Mouse (Mus musculus): Measurements from ENCODE around the gene Atp13a1. TPM values are rescaled to one million over a fixed set of nuclear protein-coding genes. Genes with fewer than 3 reads are reported as not detected.

Atp13a1 gene
- total RNA-seq, 2 experiments from 2014 or later = 44.3 to 44.5 TPM

- no peak for DNase-seq (ENCODE audit: low spot score in 2 of 2)
Measured at GRCm38 (mm10) chr8:69799261-69799660, 8.3 kb downstream of the Atp13a1 start.

GRCm38 (mm10) chr8:69799946-69800345 is 9.0 kb downstream of the Atp13a1 start:
- no peak for DNase-seq (ENCODE audit: low spot score in 2 of 2)

- no peak for DNase-seq (ENCODE audit: low spot score in 2 of 2)
Measured at GRCm38 (mm10) chr8:69801796-69802195, 10.8 kb downstream of the Atp13a1 start.

DNA sequence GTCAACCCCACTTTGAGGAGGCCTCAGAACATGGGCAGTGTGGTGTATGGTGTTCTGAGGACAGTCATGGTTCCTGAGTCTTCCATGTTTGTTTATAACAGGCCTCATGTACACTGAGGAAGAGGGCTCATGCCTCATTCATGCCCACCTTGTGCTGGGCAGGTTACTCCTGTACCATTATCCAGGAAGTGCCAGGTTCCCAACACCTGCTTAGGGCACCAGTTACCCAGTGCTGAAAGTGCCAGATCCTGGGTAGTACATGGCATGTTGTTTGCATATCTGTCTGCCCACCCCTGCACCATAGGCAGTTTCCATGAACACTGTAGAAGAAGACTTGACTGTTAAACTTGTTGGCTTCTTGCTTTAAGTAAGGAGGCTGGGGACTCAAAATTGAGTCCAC is 11.3 kb downstream of the Atp13a1 start:
- no peak for DNase-seq (ENCODE audit: low spot score in 2 of 2)

- no peak for DNase-seq (ENCODE audit: low spot score in 2 of 2)
Measured at GRCm38 (mm10) chr8:69803366-69803765, 12.4 kb downstream of the Atp13a1 start.

- DNase-seq (ENCODE audit: low spot score in 2 of 2) = no peak
Measured at GRCm38 (mm10) chr8:69804537-69804936, 13.6 kb downstream of the Atp13a1 start.

- no peak for DNase-seq (ENCODE audit: low spot score in 2 of 2)
Measured at GRCm38 (mm10) chr8:69805086-69805485, 14.1 kb downstream of the Atp13a1 start.

DNA sequence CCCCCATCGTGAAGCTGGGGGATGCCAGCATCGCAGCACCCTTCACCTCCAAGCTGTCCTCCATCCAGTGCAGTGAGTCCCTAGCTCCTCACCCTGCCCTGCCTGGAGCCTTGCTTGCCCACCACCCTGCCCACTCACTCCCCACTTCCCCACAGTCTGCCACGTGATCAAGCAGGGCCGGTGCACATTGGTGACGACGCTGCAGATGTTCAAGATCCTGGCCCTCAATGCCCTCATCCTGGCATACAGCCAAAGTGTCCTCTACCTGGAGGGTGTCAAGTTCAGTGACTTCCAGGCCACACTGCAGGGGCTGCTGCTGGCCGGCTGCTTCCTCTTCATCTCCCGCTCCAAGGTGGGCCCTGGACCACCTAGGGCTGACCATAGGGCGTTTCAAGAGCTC is 14.5 kb downstream of the Atp13a1 start:
- DNase-seq (ENCODE audit: low spot score in 2 of 2) = no peak

- DNase-seq (ENCODE audit: low spot score in 2 of 2) = no peak
Measured at GRCm38 (mm10) chr8:69807236-69807635, 16.3 kb downstream of the Atp13a1 start.

DNA sequence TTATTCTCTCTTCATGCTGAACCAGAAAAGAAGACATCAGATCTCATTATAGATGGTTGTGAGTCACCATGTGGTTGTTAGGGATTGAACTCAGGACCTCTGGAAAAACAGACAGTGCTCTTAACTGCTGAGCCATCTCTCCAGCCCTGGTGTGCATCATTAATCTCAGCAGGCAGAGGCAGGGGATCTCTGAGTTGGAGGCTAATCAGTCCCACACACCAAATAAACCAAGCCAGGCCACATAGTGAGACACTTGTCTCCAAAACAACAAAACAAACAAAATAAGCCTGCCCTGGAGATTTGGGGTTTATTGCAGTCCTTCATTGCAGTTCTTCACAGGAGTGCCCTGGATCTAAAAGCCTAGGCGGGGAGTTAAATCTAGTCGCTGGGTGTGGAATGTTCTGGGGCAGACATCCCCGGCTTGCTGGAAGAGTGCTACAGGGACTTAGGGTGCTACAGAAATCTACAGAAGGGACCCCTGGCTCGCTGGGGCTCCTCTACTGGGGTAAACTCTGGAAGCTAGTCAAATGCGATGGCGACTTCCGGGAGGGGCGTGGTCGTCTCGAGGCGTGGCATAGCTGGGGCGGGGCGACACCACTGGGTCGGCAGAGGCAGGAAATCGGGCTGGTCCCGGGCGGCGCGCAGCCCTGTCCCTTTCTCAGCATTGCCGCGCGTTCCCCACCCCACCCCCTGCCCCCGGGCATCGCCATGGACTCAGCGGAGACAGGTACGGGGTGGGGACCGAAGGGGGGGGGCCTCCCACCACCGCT is 17.3 kb downstream of the Atp13a1 start, which contains the start of gene Gmip:
Gmip (plus strand) TSS at position 586 of the 770 bp plus-strand sequence.
- DNase-seq (ENCODE audit: low spot score in 2 of 2) = peak; percentile 39 to 55

DNA sequence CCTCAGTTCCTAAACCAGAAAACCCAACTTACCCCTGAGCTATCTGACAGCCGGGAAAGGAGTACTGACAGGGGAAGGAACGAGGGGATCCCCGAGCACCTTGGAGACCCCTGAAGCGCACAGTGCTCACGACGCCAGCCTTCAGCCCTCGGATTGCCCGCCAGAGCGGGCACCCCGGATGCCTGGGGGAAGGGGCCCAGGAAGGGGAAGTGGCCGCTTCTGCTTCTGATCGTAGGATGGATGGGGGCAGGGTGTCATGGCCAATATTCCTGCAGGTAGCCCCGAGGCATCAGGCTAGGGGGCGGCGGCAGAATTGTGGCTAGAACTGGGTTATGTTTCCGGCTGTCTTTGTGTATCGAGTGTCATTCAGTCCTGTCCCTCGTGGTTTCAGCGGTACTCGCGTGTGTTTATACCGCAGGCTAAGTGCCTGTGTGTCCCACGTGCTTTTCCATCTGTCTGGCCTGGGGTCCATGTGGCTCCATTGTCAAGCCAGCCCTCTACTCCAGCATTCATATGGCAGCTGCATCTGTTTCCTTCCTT is 18.0 kb downstream of the Atp13a1 start:
- DNase-seq (ENCODE audit: low spot score in 2 of 2) = peak; percentile 40 to 60

DNA sequence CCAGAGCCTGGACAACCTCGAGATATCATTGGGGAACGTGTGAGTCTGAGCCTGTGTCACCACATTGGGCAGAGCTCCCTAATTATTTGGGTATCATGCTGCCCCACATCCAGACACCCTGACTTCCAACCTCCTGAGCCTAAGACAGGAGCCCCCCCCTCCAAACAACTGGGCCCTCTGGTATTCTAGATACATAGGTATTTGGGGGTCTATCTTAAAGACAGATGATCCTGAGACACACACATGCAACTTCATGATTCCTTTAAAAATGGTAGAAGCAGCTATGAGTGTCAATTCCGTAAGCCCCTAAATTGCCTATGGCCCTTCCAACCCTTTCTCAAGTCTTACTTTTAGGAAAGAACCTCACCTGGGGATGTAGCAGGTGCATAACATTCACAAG is 18.9 kb downstream of the Atp13a1 start:
- no peak for DNase-seq (ENCODE audit: low spot score in 2 of 2)

DNA sequence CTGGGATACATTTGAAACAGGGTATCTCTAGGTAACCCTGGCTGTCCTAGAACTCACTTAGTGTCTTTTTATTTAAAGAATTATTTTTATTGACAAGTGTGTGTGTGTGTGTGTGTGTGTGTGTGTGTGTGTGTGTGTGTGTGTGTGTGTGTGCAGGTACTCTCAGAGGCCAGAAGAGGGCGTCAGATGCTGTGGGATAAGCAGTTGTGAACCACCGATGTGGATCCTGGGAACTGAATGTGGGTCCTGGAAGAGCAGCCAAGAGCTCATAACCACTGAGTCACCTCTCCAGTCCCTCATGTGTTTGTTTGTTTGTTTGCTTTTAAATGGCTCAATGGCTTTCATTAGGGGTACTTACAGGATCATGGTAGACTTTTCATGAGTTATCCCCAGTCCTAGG is 23.9 kb downstream of the Atp13a1 start:
- DNase-seq (ENCODE audit: low spot score in 2 of 2) = no peak

DNA sequence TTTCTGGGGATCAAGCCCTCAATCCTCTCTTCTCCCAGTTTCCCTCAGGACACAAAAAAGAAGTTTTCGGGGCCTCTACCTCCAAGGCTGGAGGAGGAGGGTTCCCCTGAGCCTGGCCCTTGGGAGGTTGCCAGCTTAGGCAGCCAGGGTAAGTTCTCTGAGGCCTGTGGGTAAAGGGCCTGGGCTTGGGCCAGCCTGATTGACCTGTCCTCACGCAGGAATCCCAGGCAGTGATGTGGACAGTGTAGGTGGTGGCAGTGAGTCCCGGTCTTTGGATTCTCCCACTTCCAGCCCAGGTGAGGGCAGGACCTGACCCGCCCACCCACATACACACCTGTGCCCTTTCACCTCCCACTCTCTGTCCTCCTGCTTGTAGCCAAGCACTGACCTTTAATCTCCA is 24.4 kb downstream of the Atp13a1 start:
- no peak for DNase-seq (ENCODE audit: low spot score in 2 of 2)

DNA sequence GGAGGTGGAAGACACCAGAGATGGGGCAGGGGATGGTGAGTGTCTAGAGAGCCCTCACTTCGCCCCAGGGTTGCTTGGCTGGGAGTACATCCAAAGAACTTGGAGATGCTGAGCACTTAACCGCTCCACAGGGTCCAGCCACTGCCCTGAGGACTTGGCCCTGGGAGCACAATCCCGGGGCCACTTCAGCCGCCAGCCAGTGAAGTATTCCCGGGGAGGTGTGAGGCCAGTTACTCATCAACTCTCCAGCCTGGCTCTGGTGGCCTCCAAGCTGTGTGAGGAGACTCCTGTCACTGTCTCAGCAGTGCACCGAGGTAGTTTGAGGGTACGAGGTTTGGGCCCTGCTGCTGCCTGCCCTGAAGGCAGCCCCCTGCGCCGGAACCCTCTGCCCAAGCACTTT is 29.5 kb downstream of the Atp13a1 start:
- DNase-seq (ENCODE audit: low spot score in 2 of 2) = no peak

DNA sequence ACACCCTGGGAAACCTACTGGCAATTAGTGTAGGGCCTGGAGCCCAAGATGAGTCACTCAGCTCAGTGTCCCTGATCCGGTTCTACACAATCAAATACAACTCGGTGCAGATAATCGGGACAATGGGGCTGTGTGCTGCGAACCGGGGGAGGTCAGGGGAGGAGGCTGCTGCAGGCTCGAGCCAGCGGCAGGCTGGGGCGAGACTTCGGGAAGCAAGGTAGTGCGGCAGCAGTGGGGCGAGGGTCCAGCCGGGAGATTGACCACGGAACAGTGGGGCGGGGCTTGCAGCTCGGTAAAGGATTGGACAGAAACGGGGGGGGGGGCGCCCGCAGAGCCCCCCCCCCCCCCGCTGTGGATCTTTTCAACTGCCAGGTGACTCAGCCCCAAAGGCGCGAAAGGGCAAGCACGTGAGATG is 31.0 kb downstream of the Atp13a1 start:
- DNase-seq (ENCODE audit: low spot score in 2 of 2) = no peak

DNA sequence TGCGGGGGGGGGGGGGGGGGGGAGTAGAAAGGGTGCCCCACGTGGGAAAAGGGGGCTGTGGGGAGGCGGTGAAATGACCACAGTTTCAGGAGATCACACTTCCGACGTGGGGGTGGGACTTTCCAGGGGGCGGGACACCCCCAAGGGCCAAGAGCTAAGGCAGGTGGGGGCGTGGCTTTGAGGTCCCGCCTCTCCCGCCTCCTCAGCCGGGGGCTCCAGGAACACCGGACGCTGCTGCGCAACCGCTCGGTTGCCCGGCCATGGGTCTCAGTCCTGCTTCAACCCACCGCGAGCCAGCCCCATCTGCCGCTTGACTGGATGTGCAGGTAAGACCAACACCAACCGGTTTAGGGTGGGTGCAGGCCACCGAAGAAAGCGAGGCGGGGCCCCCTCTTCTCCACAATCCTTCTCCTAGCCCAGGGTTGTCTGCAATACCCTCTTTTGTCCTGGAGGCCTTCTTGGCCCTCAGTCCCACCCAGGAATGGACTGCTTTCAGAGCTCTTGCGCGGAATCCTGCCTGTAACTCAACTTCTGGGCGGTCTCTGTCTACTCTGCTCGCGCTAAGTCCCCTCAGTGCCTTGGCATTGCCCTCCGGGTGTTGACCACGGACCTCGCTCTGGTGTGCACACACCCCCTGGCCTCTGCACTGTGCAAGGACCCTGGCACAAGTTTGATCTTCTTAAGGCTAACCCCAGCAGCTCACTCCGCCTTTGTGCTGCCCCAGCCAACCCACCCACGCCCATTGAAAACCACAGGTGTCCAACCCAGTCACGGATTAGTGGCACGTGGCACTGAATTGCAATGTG is 31.6 kb downstream of the Atp13a1 start, which contains the start of gene Lpar2:
Lpar2 (plus strand) TSS at position 44 of the 806 bp plus-strand sequence.
- DNase-seq (ENCODE audit: low spot score in 2 of 2) = peak in 1 of 2 experiments; percentile 36

DNA sequence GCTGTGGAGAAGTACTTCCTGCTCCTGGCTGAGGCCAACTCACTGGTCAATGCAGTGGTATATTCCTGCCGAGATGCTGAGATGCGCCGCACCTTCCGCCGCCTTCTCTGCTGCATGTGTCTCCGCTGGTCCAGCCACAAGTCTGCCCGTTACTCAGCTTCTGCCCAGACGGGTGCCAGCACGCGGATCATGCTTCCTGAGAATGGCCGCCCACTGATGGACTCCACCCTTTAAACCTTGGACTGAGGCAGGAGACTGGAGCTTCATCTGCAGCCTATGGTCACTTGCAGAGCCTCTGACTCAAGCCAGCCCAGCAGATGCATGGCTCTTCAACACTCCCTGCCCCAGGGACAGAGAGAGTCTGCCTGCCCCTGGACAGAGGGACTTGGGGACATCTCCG is 35.4 kb downstream of the Atp13a1 start:
- DNase-seq (ENCODE audit: low spot score in 2 of 2) = no peak

GRCm38 (mm10) chr8:69832298-69832853 is 41.4 kb downstream of the Atp13a1 start, which contains the start of gene Pbx4:
Pbx4 (plus strand) TSS chr8:69832491.
- DNase-seq (ENCODE audit: low spot score in 2 of 2) = peak; percentile 87 to 94

- DNase-seq (ENCODE audit: low spot score in 2 of 2) = no peak
Measured at GRCm38 (mm10) chr8:69837057-69837682, 46.2 kb downstream of the Atp13a1 start.
